Mouse (Mus musculus) small intestine, adult 2 months (tissue): ENCODE data around the gene Cox7a1.

Experiments
- CTCF ChIP-seq: fragments of 200-500 bp; IDR thresholded peaks from 2 replicates; pipeline ENCODE4 v1.5.1; 2012; ENCODE audit warnings: low read depth, mild to moderate bottlenecking, control low read depth, inconsistent platforms, low read length, moderate library complexity, mixed read lengths; ENCODE audit not compliant: insufficient replicate concordance, insufficient read length; ENCODE audit errors: extremely low read depth
- POLR2A ChIP-seq: fragments of 200-500 bp; IDR thresholded peaks from 2 replicates; pipeline ENCODE4 v1.6.1; 2012; ENCODE audit warnings: low read depth, mild to moderate bottlenecking, control low read depth, inconsistent platforms, low read length, moderate library complexity

- TF ChIP-seq CTCF (peak; percentile 78; the same call in 1 of the 2 replicates), POLR2A (no peak)
These were observed 14.6 kb downstream of the Cox7a1 start, which contains the start of gene Capns1 for GRCm38 (mm10) chr7:30198481-30198971.
